Mouse (Mus musculus): ENCODE data around the gene Napepld.
"Not testable (repeated sequence)": the region's sequence is repeated elsewhere in the genome, so short reads cannot be mapped to it uniquely, and the experiment has no call there.

Napepld gene

DNA sequence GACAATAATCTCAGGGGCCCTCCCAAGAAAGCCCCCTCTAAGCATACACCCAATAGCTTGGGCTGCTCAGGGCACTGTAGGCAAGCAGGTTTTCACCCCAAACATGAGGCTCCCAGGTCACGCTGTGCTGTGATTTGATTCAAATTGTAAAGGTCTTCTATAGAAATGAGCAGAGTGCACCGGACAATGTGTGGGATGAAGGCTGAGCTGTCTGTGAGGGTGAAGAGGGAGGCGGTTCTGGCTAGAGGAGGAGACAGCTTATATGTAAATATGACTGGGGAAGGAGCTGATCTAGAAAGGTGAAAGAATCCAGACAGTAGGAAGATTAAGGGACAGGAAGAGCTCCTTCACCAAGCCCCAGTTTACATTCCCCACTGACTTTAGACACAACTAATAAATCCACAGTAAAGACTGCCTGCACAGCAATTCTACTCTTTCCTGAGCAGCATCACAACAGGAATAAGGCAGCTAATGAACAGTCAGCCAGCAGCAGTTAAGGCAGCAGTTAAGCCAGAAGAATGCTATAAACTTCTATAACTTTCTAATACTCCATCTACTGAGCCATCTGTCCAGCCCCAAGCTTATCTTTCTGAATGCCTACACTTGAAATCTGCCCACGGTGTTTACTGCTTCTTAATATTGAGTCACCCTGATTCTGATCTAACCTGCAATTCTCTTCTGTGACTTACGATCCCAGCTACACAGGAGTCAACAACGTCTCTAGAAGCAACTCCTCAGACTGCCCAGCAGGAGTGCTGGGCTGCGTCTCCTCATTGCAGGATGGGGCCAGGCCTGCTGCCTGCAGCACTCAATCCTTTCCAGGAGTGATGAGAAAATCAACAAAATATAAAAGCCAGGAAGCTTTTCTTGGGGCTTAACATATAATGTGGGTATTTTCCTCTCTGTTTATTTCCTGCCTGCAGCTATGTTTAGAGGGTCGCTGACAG is 33.7 kb downstream of the Napepld start:
- no peak for DNase-seq (ENCODE audit: low spot score in 2 of 2)

GRCm38 (mm10) chr5:21663081-21663480 is 38.1 kb downstream of the Napepld start:
- DNase-seq (ENCODE audit: low spot score in 2 of 2), result no peak

- DNase-seq (ENCODE audit: low spot score in 2 of 2), result no peak
These were observed 40.3 kb downstream of the Napepld start for GRCm38 (mm10) chr5:21660850-21661249.

DNA sequence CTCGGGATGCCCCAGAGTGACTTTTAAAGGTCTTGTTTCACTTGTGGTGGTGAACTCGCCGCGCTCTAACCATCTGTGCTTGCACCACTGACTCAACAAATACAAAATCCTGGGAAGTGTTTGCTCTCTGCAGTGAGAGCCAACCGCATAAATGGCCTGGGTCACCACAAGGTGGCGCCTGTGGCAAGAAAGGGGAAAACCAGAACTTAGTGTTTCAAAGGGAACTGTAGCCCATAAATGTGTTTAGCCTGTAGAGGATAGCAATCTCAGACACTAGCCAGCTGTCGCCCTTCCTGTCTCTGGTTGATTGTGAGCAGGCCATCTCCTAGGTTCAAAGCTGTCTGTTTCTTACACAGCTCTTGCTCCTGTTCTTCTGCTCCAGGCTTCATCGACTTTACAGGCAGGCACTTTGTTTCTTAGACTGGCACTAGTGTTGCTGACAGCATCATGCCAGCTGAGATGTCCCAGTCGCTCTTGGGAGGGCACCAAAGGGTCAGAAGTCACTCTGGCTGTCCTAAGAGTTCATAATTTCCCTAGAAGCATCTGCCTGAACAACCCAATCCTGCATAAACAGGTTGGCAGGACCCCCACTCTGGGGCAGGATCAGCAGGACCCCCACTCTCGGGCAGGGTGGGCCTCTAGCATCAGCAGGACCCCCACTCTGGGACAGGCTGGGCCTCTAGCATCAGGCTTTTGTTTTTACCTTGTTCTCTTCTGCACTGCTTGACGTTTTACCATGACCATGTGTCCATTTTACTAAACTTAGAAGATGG is 42.4 kb downstream of the Napepld start:
- peak; percentile 42 to 63 for DNase-seq (ENCODE audit: low spot score in 2 of 2)

DNA sequence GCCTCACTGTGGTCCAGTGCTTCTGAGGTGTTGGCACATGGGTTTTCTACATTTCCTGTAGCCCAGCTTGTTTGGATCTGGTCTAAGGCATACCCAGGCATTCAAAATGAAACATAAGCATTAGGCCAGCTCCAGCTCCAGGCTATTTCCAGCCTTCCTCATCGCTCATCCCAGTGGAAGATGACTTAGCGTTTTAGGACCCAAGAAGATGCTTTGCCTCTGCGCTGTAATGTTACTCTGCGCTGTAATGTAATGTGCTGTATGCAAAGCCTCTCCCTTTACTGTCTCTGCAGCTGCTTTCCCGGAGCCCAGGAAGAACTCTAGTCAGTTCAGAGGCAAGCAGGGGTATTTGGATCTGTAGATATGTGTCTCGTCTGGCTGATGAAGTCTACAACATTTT is 43.2 kb downstream of the Napepld start:
- DNase-seq (ENCODE audit: low spot score in 2 of 2), result no peak

DNA sequence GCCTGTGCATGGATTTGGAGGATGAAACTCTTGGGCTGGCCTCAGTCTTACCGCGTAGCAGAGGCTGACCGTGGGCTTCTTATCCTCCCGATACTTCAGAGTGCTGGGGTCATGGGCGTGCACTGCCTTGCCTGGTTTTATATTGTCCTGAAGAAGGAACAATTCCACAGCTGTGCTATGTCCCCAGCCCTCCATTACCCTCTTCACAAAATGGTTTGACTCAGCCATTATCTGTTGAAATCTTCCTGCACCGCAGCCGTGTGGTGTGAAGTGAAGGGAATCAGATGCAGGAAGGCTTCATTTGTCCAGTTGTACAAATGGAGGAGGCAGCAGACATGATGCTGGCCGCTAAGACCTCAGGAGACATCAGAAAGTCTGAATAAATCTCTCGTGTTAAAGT is 44.3 kb downstream of the Napepld start:
- no peak for DNase-seq (ENCODE audit: low spot score in 2 of 2)

- no peak for DNase-seq (ENCODE audit: low spot score in 2 of 2)
These were observed 49.1 kb downstream of the Napepld start for GRCm38 (mm10) chr5:21651885-21652612.

DNA sequence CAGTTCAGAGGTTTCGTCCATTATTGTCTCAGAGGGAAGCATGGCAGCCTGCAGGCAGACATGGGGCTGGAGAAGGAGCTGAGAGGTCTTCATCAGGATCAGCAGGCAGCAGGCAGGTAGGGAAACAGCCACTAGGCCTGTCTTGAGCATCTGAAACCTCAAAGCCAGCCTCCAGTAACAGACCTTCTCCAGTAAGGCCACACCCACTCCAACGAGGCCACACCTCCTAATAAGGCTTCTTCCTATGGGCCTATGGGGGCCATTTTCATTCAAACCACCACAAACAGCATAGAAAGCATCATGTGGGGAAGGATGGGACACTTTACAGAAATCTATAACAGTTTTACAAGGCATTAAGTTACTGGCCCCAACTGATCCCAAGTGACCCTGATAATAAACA is 50.5 kb downstream of the Napepld start:
- DNase-seq (ENCODE audit: low spot score in 2 of 2), result no peak

- no peak for DNase-seq (ENCODE audit: low spot score in 2 of 2)
These were observed 55.1 kb downstream of the Napepld start for GRCm38 (mm10) chr5:21646133-21646491.

DNA sequence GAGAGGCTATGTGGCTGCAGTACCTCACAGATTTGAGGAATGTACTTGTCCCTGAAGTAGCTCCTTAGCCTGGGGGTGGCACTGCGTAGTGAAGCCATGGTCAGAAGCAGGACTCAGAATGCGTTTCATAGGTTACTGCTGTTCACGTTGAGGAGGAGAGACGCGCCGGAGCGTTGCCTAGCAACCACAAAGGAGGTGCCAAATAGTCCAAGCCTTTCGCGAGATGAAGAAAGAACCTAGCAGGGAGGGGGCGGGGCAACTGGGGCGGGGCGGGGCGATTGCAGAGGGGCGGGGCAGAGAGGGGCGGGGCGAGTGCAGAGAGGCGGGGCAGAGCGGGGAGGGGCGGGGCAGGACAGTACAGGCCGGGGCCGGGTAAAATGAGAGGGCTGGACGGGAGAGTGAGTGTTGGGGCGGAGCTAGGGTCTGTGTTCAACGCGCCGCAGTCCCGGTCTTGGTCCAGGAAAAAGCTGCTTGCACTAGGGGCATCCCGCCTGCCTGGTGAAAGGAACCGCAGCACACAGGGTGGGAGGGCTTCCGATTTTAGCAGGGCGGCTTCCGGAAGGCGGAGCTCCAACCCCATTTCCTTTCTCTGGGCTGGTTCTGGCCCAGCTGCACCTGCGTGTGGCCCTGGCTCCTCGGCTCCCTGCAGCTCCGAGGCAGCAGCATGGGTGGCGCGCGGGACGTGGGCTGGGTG is 55.6 kb downstream of the Napepld start, which contains the start of the genes Fbxl13 and Armc10:
TSS of gene Fbxl13 (minus strand) at position 196 of the 694 bp plus-strand sequence.
TSS of gene Armc10 (plus strand) at position 375 of the 694 bp plus-strand sequence.
- DNase-seq (ENCODE audit: low spot score in 2 of 2), result peak; percentile 87 to 88

DNA sequence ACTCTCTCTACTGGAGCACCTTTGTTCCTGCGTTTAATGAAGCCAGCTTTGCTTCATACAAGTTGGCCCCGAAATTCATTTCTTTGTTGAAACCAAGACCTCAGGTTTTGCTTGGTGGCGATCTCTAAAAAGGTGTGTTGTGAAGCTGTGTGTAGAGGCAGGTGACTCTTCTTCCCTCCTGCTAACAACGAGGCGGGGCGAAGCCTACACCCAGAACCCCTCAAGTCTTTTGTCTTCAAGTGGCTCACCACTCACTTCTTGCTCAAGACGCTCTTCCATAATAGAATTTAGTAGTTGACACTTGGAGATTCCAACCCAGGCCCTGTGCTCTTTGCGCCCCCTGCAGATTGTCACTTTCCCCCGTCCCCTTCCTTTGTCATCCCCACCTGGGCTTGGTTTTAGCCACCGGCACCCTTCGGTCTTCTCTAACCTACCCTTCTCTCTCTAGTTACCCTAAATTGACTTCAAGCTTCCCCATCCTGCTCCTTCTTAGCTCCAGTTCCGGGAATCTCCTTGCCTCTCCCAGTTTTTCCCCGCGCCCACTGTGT is 56.2 kb downstream of the Napepld start:
- DNase-seq (ENCODE audit: low spot score in 2 of 2), result no peak

GRCm38 (mm10) chr5:21643606-21644005 is 57.6 kb downstream of the Napepld start:
- DNase-seq (ENCODE audit: low spot score in 2 of 2), result no peak

DNA sequence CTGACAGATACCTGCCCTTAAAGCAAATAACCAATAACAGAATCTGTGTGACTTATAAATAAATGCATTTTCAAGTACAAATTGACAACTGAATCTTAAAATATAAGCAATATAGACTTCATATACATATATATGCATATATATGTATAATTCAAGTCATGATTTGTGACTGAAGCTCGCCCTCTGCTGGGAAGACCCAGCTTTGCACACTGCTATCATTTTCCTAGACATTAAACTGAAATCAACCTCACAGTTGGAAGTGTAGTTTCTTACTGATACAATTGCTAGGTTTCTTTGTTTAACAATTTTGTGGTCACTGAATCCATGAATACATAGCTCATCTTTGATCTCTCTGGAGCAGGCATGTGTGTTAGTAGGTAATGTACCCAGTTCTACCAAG is 60.2 kb downstream of the Napepld start:
- DNase-seq (ENCODE audit: low spot score in 2 of 2), result no peak

DNA sequence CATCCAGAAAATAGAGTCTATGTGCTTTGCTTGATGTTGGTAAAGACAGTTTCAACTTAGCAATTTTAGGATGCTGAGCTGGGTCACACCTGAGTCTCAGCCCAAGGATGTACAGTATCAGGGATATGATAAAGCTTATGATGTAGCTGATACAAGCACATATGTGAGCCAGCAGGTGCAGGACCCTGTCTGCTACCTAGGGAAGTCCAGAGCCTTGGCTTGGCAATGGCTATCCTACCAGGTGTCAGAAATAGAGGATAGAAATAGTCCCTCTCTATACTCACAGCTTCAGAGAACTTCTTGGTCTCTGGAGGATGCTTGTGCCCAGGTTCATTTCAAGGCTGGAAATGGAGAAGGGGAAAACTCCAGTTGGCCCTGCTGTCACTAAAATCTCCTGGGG is 75.3 kb downstream of the Napepld start:
- no peak for DNase-seq (ENCODE audit: low spot score in 2 of 2)

GRCm38 (mm10) chr5:21616450-21617009 is 84.7 kb downstream of the Napepld start:
- DNase-seq (ENCODE audit: low spot score in 2 of 2), result no peak

DNA sequence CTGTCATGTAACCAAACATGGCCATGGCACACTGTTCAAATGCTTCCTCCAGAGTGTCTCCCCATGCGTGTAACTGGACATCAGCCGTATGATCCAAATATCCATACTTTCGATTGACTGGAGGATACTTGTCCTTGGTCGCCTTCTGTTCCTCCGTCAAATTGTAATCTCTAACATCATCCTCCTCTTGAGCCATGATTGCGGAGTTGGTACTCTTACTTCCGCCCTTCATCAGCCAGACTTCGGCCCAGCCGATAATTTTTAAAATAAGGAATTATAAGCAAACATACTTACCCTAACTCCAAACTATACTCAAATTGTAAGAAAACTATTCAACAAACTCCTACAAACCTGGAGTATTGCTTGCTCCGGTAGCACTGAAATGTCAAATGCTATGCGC is 86.9 kb downstream of the Napepld start:
- not testable (repeated sequence) for DNase-seq (ENCODE audit: low spot score in 2 of 2)
